Mouse (Mus musculus) embryonic facial prominence, embryonic 14.5 days (tissue): ENCODE data around the gene Prss56. TPM values are rescaled to one million over a fixed set of nuclear protein-coding genes. Genes with fewer than 3 reads are reported as not detected.

Experiments
- ATAC-seq: fragments of 200-750 bp; cut with Nextera tagmentation; 2 replicates; pipeline ENCODE4 v1.8.0; 2017; ENCODE audit warnings: low read depth, moderate number of reproducible peaks, moderate TSS enrichment
- DNase-seq: peaks from one replicate; pipeline ENCODE4 v3.0.0-alpha.2; 2015; ENCODE audit warnings: low spot score
- H3K27ac ChIP-seq: fragments of 300-500 bp; sonication (generic); replicated peaks from 2 replicates; pipeline ENCODE4 v1.5.1; 2014; ENCODE audit warnings: low read depth, mild to moderate bottlenecking, low read length, moderate library complexity
- H3K27me3 ChIP-seq: fragments of 300-500 bp; sonication (generic); replicated peaks from 2 replicates; pipeline ENCODE4 v1.6.1; 2014; ENCODE audit warnings: low read length; ENCODE audit not compliant: control insufficient read depth, insufficient read depth
- H3K36me3 ChIP-seq: fragments of 300-500 bp; sonication (generic); 2 replicates; pipeline ENCODE4 v1.6.1; 2014; ENCODE audit warnings: low read length, mixed read lengths; ENCODE audit not compliant: control insufficient read depth, insufficient read depth
- H3K4me1 ChIP-seq: fragments of 300-500 bp; sonication (generic); 2 replicates; pipeline ENCODE4 v1.6.1; 2014; ENCODE audit warnings: antibody characterized with exemption, low read length; ENCODE audit not compliant: control insufficient read depth, insufficient read depth
- H3K4me2 ChIP-seq: fragments of 300-500 bp; sonication (generic); 2 replicates; pipeline ENCODE4 v1.6.1; 2014; ENCODE audit warnings: low read depth, mild to moderate bottlenecking, low read length, moderate library complexity, mixed read lengths
- H3K4me3 ChIP-seq: fragments of 300-500 bp; sonication (generic); 2 replicates; pipeline ENCODE4 v1.5.1; 2014; ENCODE audit warnings: low read depth, mild to moderate bottlenecking, low read length
- H3K9ac ChIP-seq: fragments of 300-500 bp; sonication (generic); 2 replicates; pipeline ENCODE4 v1.6.1; 2014; ENCODE audit warnings: low read depth, mild to moderate bottlenecking, low read length, moderate library complexity, mixed read lengths
- H3K9me3 ChIP-seq: fragments of 300-500 bp; sonication (generic); 2 replicates; pipeline ENCODE4 v1.6.1; 2016; ENCODE audit warnings: low read length; ENCODE audit not compliant: control insufficient read depth
- WGBS: fragments of 180-500 bp; shearing (Covaris S2); extraction: QIAGEN DNeasy Blood & Tissue Kit; methylation state at CpG from one replicate; pipeline ENCODE4 v1.1.7; 2014; 5-methylcytosine and 5-hydroxymethylcytosine counted together
- polyA plus RNA-seq: library from polyadenylated mRNA; unstranded; fragments of >200 nt; fragmentation: Nextera tagmentation; extraction: Ambion mirVana; gene quantifications from 2 replicates; pipeline ENCODE4 v1.2.1, GENCODE M21; 2014

Gene Prss56
- polyA plus RNA-seq, 1 experiment from 2014 or later = 1.5 TPM

DNA sequence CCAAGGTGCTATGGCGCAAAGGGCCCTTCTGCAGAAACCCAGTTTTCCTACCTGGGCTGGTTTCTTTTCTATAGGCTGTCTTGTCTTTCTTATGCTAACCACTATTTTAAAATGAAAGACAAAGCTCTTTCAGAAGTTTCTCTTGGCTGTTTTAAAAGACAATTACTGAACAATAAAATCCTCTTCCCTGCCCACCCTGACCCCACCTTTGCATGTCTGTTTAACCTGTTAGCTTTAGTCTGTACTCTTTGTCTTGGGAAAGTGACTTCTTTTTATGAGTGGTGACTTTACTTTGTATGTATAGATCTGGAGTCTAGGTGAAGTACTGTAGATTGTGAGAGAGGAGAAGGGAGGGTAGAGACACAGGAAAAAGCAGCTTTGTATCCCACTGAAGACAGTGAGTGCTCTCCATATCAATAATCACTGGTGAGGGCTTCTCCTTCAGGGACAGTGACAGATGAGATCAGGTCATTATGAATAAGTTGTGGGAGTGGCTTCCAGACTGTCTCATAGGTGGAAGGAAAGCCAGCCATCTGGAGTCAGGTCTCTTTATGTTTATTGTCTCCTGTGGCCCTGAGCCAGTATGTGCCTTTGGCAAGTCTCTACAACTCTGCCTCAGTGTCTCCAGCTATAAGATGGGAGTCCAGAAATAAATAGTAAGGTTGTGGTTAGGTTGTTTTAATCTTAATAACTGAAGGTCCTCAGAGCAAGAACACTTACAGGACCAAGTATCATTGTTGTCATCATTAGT lies 43.5 kb downstream of the Prss56 start:
- Histone ChIP-seq H3K27ac (no peak overlapping the region), H3K9me3 (no peaks in the 10 kb centered on the region), H3K36me3 (peaks cover 97% of the 10 kb centered on the region), H3K9ac (no peak overlapping the region), H3K4me2 (no peak overlapping the region), H3K4me1 (no peaks in the 10 kb centered on the region), H3K27me3 (no peaks in the 10 kb centered on the region), H3K4me3 (no peak overlapping the region)
- DNase-seq (no peak), ATAC-seq (no peak)
- WGBS = 92% methylated on average over 1 of the region's 1 CpGs

DNA sequence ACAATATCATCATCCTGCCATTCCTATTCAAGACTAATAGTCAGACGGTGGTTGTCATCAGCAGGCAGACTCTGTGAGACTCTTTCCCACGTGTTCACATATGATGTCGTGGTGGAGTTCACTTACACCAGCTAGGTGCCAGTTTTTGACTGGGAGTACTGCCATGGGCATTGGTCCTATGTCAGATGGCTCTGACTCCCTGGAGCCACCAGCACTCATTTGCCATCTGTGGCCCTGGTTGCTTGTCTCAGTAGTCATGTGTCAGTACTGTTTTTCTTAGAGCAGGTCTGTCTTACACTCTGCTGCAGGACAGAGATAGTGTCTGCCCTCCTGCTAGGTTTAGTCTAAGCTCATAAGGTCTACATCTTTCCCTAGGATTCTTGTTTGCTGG lies 44.0 kb downstream of the Prss56 start:
- ATAC-seq = no peak
- peaks cover 97% of the 10 kb centered on the region for H3K36me3 ChIP-seq

DNA sequence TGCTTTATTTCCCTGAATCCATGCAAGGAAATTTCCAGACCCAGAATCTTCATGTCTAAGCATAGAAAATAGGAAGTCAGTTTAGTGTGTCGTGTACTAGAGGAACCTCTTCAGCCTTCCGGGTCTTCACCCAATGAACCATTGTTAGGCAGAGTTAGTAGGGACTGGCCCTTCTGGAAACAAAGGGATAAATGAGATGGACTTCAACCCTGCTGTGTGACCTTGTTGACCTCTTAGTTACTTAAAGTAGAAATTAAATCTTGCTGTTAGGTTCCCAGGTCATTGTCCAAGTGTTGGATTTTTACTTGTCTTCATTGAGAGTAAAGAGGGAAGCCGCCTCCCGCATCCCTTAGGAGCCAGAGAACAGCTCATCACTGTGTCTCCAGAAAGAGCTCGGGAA lies 47.5 kb downstream of the Prss56 start:
- H3K9me3 ChIP-seq = no peaks in the 10 kb centered on the region
- H3K36me3 ChIP-seq = peaks cover 88% of the 10 kb centered on the region
- no peaks in the 10 kb centered on the region for H3K27me3 ChIP-seq
- no peak for ATAC-seq
- no peak overlapping the region for H3K4me2 ChIP-seq
- no peaks in the 10 kb centered on the region for H3K4me1 ChIP-seq
- no peak overlapping the region for H3K4me3 ChIP-seq
- no peak overlapping the region for H3K27ac ChIP-seq
- 80% methylated on average over 5 of the region's 5 CpGs for WGBS
- no peak for DNase-seq
- no peak overlapping the region for H3K9ac ChIP-seq

More for the DNA sequence above, 44.0 kb downstream of the Prss56 start:
- Histone ChIP-seq H3K27me3 (no peaks in the 10 kb centered on the region), H3K9ac (no peak overlapping the region), H3K9me3 (no peaks in the 10 kb centered on the region), H3K4me3 (no peak overlapping the region), H3K4me2 (no peak overlapping the region), H3K27ac (no peak overlapping the region), H3K4me1 (no peaks in the 10 kb centered on the region)
- WGBS = 92% methylated on average over 3 of the region's 3 CpGs
- DNase-seq = no peak

DNA sequence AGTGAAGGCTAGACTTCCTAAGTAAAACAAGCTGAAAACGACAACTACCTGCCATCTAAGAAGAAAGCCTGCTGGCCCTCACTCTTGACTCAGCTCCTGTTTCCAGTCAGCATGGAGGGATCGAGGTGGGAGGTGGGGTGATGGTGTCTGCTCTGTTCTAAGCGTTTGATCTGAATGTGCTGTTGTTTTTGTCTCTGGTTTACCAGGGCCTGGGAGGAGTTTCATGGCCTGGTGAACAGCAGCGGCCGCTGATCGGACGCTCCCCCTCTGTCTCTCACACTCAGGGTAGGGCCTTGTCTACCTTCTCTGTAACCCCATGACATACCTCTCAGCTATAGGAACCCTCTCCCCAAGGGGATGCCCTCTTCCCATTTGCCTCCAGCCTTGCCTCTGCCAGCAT lies 49.1 kb downstream of the Prss56 start:
- H3K36me3 ChIP-seq = peaks cover 83% of the 10 kb centered on the region
- H3K9me3 ChIP-seq = no peaks in the 10 kb centered on the region
- no peak for DNase-seq
- no peak overlapping the region for H3K4me2 ChIP-seq
- H3K27me3 ChIP-seq = no peaks in the 10 kb centered on the region
- H3K4me1 ChIP-seq = no peaks in the 10 kb centered on the region
- H3K9ac ChIP-seq = no peak overlapping the region
- no peak overlapping the region for H3K4me3 ChIP-seq
- 81% methylated on average over 7 of the region's 7 CpGs for WGBS
- H3K27ac ChIP-seq = no peak overlapping the region
- no peak for ATAC-seq

Other genes starting within 250 kb of the Prss56 start
- not detected in 2 replicates for gene Alppl2, start 93.4 kb upstream of the Prss56 start, polyA plus RNA-seq
- gene Alpi, start 81.7 kb upstream of the Prss56 start, polyA plus RNA-seq = not detected in 2 replicates
- gene Akp3, start 58.3 kb upstream of the Prss56 start, polyA plus RNA-seq = 0.10 TPM in 1 of 2 replicates, not detected in the other
- gene Ecel1, start 26.8 kb upstream of the Prss56 start, polyA plus RNA-seq = 1.7 and 3.0 TPM in 2 replicates
- gene Chrnd, start 7.3 kb downstream of the Prss56 start, polyA plus RNA-seq = 11.5 and 12.5 TPM in 2 replicates
- gene Chrng, start 21.3 kb downstream of the Prss56 start, polyA plus RNA-seq = 39.6 and 44.8 TPM in 2 replicates
- gene Eif4e2, start 30.6 kb downstream of the Prss56 start, polyA plus RNA-seq = 133 and 136 TPM in 2 replicates
- 4.3 and 6.4 TPM in 2 replicates for gene Efhd1, start 81.0 kb downstream of the Prss56 start, polyA plus RNA-seq
- gene Gigyf2, start 143.7 kb downstream of the Prss56 start, polyA plus RNA-seq = 41.6 and 46.8 TPM in 2 replicates
- 3.4 and 5.2 TPM in 2 replicates for gene Kcnj13, start 211.4 kb downstream of the Prss56 start, polyA plus RNA-seq